Mouse (Mus musculus) testis, adult 2 months (tissue): ENCODE results near the gene Naa30.
"Not testable (repeated sequence)": the region's sequence is repeated elsewhere in the genome, so short reads cannot be mapped to it uniquely, and the experiment has no call there.

Experiments
- CTCF ChIP-seq: fragments of 200-500 bp; IDR thresholded peaks from 2 replicates; pipeline ENCODE4 v1.5.1; 2012; ENCODE audit warnings: low read depth, mild to moderate bottlenecking, inconsistent platforms, low read length, moderate library complexity; ENCODE audit not compliant: control insufficient read depth, insufficient read depth, insufficient replicate concordance
- POLR2A ChIP-seq: fragments of 200-500 bp; IDR thresholded peaks from 2 replicates; pipeline ENCODE4 v1.6.1; 2012; ENCODE audit warnings: low read depth, mild to moderate bottlenecking, inconsistent platforms, low read length, moderate library complexity; ENCODE audit not compliant: control insufficient read depth

DNA sequence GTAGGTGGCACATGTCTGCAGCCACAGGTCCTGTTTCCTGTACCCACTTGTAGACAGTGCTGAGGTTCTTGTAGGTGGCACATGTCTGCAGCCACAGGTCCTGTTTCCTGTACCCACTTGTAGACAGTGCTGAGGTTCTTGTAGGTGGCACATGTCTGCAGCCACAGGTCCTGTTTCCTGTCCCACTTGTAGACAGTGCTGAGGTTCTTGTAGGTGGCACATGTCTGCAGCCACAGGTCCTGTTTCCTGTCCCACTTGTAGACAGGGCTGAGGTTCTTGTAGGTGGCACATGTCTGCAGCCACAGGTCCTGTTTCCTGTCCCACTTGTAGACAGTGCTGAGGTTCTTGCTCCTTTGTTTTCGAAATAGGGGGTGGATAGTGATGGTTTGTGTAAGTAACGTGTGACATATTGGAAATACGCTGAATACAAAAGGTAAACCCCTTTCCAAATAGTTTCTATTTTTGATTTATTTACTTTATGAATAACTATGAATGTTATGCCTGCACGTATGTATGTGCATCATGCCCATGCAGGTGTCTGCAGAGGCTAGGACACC, 47.5 kb downstream of the Naa30 start:
- TF ChIP-seq CTCF, POLR2A: not testable (repeated sequence)
